Mouse (Mus musculus) adipose tissue, adult 10 weeks (tissue): ENCODE data around the gene Pea15a. TPM values are rescaled to one million over a fixed set of nuclear protein-coding genes. Genes with fewer than 3 reads are reported as not detected.

Experiments
- polyA plus RNA-seq: library from polyadenylated mRNA; stranded (reverse); fragments of 350-450 nt; fragmentation: Illumina TruSeq; extraction: RNeasy Lipid Tissue Mini Kit (QIAGEN cat#74804); gene quantifications from one replicate; pipeline ENCODE4 v1.2.3, GENCODE M21; 2014; ENCODE audit warnings: low read depth, low replicate concordance

Gene Pea15a
- polyA plus RNA-seq: 156 TPM

GRCm38 (mm10) chr1:172206141-172206917, at the start of gene Pea15a:
Gene Pea15a, minus strand, starts transcription at chr1:172206804.

DNA sequence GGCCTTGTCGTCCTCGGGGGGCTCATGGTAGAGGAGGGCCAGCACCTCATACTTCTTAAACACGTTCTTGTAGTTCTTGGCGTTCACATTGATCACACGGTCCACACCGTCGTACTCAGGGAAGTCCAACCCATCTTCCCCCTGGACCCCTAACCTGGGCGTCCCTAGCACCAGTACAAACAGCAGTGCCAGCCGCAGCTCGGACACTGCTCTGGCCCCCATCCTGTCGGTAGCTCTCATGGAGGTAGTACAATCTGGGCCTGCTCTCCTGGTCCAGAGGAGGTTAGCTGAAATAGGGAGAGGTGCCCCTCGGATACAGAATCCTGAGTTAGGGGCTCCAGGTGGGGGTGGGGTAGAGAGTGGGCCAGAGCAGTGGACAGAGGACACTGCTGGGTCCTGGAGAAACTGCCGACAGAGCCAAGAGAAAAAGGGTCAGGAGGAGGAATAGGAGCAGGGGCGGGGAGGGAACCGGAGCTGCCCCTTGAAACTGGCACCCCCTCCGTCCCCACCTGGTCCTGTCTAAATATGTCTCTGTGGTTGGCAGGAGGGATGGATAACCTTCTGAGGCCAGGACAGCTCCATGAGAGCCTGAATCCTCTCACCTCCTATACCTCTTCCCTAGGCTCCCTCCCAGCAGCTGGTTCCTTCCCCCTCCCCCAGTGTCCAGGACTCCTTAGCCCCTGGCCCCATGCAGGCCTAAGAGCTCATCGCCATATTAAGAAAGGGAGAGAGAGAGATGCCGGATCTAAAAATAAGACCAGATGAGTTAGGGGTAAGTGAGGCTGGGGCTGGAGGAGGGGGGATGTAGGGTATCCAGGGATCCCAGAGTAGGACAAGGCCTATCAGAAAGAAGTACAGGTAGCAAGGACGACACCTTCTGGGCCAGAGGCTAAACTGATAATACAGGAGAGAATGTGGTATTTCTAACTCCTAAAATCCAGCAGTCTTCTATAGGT, 13.1 kb upstream of the Pea15a start, which contains the start of gene Casq1:
Casq1 (minus strand) TSS at position 418 of the 956 bp plus-strand sequence.

GRCm38 (mm10) chr1:172147835-172148278, 58.7 kb downstream of the Pea15a start, which contains the start of gene Dcaf8:
Gene Dcaf8, plus strand, starts transcription at chr1:172148084.

Other genes with a start within 250 kb of the Pea15a start
- 4.7 TPM for gene Vangl2, start 178.4 kb downstream of the Pea15a start, polyA plus RNA-seq
- not detected for gene Nhlh1, start 149.2 kb downstream of the Pea15a start, polyA plus RNA-seq
- gene Copa, start 124.3 kb downstream of the Pea15a start, polyA plus RNA-seq: 188 TPM
- 134 TPM for gene Ncstn, start 124.0 kb downstream of the Pea15a start, polyA plus RNA-seq
- 124 TPM for gene Pex19, start 80.0 kb downstream of the Pea15a start, polyA plus RNA-seq
- gene Dcaf8, start 58.7 kb downstream of the Pea15a start, polyA plus RNA-seq: 109 TPM
- gene Casq1, start 13.1 kb upstream of the Pea15a start, polyA plus RNA-seq: 1.7 TPM
- 7.1 TPM for gene Atp1a4, start 51.6 kb upstream of the Pea15a start, polyA plus RNA-seq
- gene Igsf8, start 54.8 kb upstream of the Pea15a start, polyA plus RNA-seq: 34.2 TPM
- gene Atp1a2, start 91.3 kb upstream of the Pea15a start, polyA plus RNA-seq: 153 TPM
- gene Kcnj9, start 122.5 kb upstream of the Pea15a start, polyA plus RNA-seq: 1.3 TPM
- 0.19 TPM for gene Kcnj10, start 134.4 kb upstream of the Pea15a start, polyA plus RNA-seq
- gene Pigm, start 169.7 kb upstream of the Pea15a start, polyA plus RNA-seq: 7.4 TPM